Mouse (Mus musculus): ENCODE data around the gene Ciapin1. TPM values are rescaled to one million over a fixed set of nuclear protein-coding genes. Genes with fewer than 3 reads are reported as not detected.

Gene Ciapin1
- polyA plus RNA-seq, 1 experiment, result 32.8 TPM

- H3K27ac ChIP-seq (ENCODE audit: insufficient read depth, low read length), result no peak overlapping the region
- WGBS, result 16% methylated on average over 6 of the region's 6 CpGs
- DNase-seq (ENCODE audit: low read depth in 1 of 2, low spot score in 2 of 2), result peak in 1 of 2 experiments; percentile 61
- H3K4me3 ChIP-seq (ENCODE audit: extremely low read depth, insufficient read depth, insufficient read length), result no peak overlapping the region
- H3K36me3 ChIP-seq (ENCODE audit: control insufficient read depth, insufficient read depth, low read length), result no peaks in the 10 kb centered on the region
- peaks cover 9% of the 10 kb centered on the region for H3K27me3 ChIP-seq (ENCODE audit: control insufficient read depth, insufficient read depth, low read length)
- TF ChIP-seq POLR2A (IDR thresholded peaks at IDR 0.05; ENCODE audit: low read depth, low read length), result no peak
- TF ChIP-seq CTCF (IDR thresholded peaks at IDR 0.05; ENCODE audit: extremely low read depth, insufficient read depth, insufficient read length, insufficient replicate concordance), result peak; percentile 76; the same call in 1 of the 2 replicates
- peaks cover 30% of the 10 kb centered on the region for H3K4me1 ChIP-seq (ENCODE audit: control insufficient read depth, insufficient read depth, insufficient read length)
Observed at GRCm38 (mm10) chr8:94874358-94874757, 36.2 kb upstream of the Ciapin1 start.

- TF ChIP-seq CTCF (IDR thresholded peaks at IDR 0.05; ENCODE audit: extremely low read depth, insufficient read depth, insufficient read length, insufficient replicate concordance) (no peak), POLR2A (IDR thresholded peaks at IDR 0.05; ENCODE audit: low read depth, low read length) (no peak)
- 89% methylated on average over 2 of the region's 2 CpGs for WGBS
- DNase-seq (ENCODE audit: low read depth in 1 of 2, low spot score in 2 of 2), result no peak
- H3K27me3 ChIP-seq (ENCODE audit: control insufficient read depth, insufficient read depth, low read length), result peaks cover 9% of the 10 kb centered on the region
- H3K4me1 ChIP-seq (ENCODE audit: control insufficient read depth, insufficient read depth, insufficient read length), result peaks cover 30% of the 10 kb centered on the region
- H3K36me3 ChIP-seq (ENCODE audit: control insufficient read depth, insufficient read depth, low read length), result no peaks in the 10 kb centered on the region
- no peak overlapping the region for H3K27ac ChIP-seq (ENCODE audit: insufficient read depth, low read length)
- H3K4me3 ChIP-seq (ENCODE audit: extremely low read depth, insufficient read depth, insufficient read length), result no peak overlapping the region
Observed at GRCm38 (mm10) chr8:94872576-94872975, 34.4 kb upstream of the Ciapin1 start.

GRCm38 (mm10) chr8:94872156-94872555 lies 34.0 kb upstream of the Ciapin1 start:
- no peaks in the 10 kb centered on the region for H3K36me3 ChIP-seq (ENCODE audit: control insufficient read depth, insufficient read depth, low read length)
- DNase-seq (ENCODE audit: low read depth in 1 of 2, low spot score in 2 of 2), result no peak
- TF ChIP-seq CTCF (IDR thresholded peaks at IDR 0.05; ENCODE audit: extremely low read depth, insufficient read depth, insufficient read length, insufficient replicate concordance) (no peak), POLR2A (IDR thresholded peaks at IDR 0.05; ENCODE audit: low read depth, low read length) (no peak)
- 69% methylated on average over 3 of the region's 3 CpGs for WGBS
- H3K4me3 ChIP-seq (ENCODE audit: extremely low read depth, insufficient read depth, insufficient read length), result no peak overlapping the region
- peaks cover 9% of the 10 kb centered on the region for H3K27me3 ChIP-seq (ENCODE audit: control insufficient read depth, insufficient read depth, low read length)
- peaks cover 30% of the 10 kb centered on the region for H3K4me1 ChIP-seq (ENCODE audit: control insufficient read depth, insufficient read depth, insufficient read length)
- H3K27ac ChIP-seq (ENCODE audit: insufficient read depth, low read length), result no peak overlapping the region

DNA sequence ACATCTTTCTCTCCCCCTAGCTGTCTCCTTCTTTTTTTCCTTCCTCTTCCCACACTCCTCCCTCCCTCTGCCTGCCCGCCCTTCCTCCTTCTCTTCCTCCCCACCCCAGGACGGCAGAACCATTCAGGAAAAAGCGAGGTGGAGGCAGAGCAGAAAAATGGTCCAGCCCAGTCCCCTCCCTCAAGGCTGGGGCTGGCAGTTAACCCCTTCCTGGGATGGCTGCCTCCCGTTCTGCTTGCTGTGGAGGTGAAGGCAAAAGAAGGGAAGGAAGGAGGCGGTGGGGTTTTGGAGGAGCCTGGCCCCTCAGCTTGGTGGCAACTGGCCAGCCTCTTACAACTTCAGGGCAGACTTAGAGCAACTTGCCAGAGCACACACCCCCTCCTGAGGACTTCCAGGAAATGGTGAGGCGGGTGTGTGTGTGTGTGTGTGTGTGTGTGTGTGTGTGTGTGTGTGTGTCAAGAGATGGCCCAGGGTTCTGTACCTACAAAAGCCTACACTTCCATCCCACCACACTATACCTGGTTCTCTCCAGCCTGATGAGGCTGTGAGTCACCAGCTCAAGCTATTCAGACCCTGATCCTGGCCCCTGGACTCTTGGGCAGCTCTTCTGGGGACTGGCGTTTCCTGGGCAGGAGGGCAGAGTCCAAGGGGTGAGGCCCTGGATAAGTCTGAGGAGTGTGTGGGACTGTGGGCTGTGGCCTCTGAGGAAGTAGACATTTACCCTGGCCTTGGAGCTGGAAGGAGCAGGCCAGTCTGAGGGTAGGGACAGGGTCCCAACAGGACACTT lies 33.1 kb upstream of the Ciapin1 start:
- no peak for DNase-seq (ENCODE audit: low read depth in 1 of 2, low spot score in 2 of 2)

DNA sequence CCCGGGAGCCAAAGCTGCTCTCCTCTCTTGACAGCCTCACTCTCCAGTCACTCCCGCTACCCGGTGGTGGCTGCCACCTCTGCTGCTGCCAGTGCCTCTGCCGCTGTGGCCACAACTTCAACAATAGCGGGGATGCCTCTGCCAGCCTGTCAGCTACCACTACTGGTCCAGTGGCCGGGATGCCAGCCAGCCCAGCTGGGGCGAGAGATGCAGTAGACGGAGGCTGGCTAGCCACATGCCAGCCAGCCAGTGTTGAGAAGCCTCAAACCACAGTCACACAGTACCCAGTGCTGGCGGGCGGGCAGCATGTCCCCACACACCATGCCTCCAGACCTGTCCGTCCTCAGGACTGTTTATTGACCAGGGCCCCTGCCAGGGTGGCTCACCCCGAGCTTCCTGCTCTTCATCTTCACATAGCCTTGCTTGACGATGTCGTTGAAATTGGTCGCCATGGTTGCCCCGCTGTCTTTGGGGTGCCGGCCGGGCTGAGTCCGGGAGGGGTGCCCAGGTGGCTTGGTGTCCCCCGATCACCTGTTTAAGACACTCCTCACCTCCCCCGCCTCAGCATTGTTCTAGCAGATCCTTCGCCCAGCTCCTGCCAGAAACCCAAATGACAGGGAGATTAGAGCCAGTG lies 32.4 kb upstream of the Ciapin1 start:
- Histone ChIP-seq H3K36me3 (ENCODE audit: control insufficient read depth, insufficient read depth, low read length) (no peaks in the 10 kb centered on the region), H3K27ac (ENCODE audit: insufficient read depth, low read length) (no peak overlapping the region), H3K4me1 (ENCODE audit: control insufficient read depth, insufficient read depth, insufficient read length) (peaks cover 19% of the 10 kb centered on the region), H3K4me3 (ENCODE audit: extremely low read depth, insufficient read depth, insufficient read length) (peak overlapping the region; percentile 20; the same call in 1 of the 2 replicates), H3K27me3 (ENCODE audit: control insufficient read depth, insufficient read depth, low read length) (peaks cover 9% of the 10 kb centered on the region)
- 6% methylated on average over 22 of the region's 22 CpGs for WGBS
- no peak for DNase-seq (ENCODE audit: low read depth in 1 of 2, low spot score in 2 of 2)
- TF ChIP-seq POLR2A (IDR thresholded peaks at IDR 0.05; ENCODE audit: low read depth, low read length) (no peak), CTCF (IDR thresholded peaks at IDR 0.05; ENCODE audit: extremely low read depth, insufficient read depth, insufficient read length, insufficient replicate concordance) (no peak)

More for the DNA sequence above, 33.1 kb upstream of the Ciapin1 start:
- WGBS, result 7% methylated on average over 7 of the region's 7 CpGs
- TF ChIP-seq POLR2A (IDR thresholded peaks at IDR 0.05; ENCODE audit: low read depth, low read length), result no peak
- TF ChIP-seq CTCF (IDR thresholded peaks at IDR 0.05; ENCODE audit: extremely low read depth, insufficient read depth, insufficient read length, insufficient replicate concordance), result no peak
- H3K27ac ChIP-seq (ENCODE audit: insufficient read depth, low read length), result no peak overlapping the region
- H3K36me3 ChIP-seq (ENCODE audit: control insufficient read depth, insufficient read depth, low read length), result no peaks in the 10 kb centered on the region
- H3K27me3 ChIP-seq (ENCODE audit: control insufficient read depth, insufficient read depth, low read length), result peaks cover 9% of the 10 kb centered on the region
- H3K4me3 ChIP-seq (ENCODE audit: extremely low read depth, insufficient read depth, insufficient read length), result peak overlapping the region; percentile 20; the same call in 1 of the 2 replicates
- H3K4me1 ChIP-seq (ENCODE audit: control insufficient read depth, insufficient read depth, insufficient read length), result peaks cover 25% of the 10 kb centered on the region

- no peak for DNase-seq (ENCODE audit: low read depth in 1 of 2, low spot score in 2 of 2)
- Histone ChIP-seq H3K27ac (ENCODE audit: insufficient read depth, low read length) (no peak overlapping the region), H3K4me3 (ENCODE audit: extremely low read depth, insufficient read depth, insufficient read length) (no peak overlapping the region), H3K4me1 (ENCODE audit: control insufficient read depth, insufficient read depth, insufficient read length) (peaks cover 13% of the 10 kb centered on the region; the same call in 1 of the 2 replicates), H3K27me3 (ENCODE audit: control insufficient read depth, insufficient read depth, low read length) (peaks cover 5% of the 10 kb centered on the region; the same call in 1 of the 2 replicates), H3K36me3 (ENCODE audit: control insufficient read depth, insufficient read depth, low read length) (no peaks in the 10 kb centered on the region)
- TF ChIP-seq CTCF (IDR thresholded peaks at IDR 0.05; ENCODE audit: extremely low read depth, insufficient read depth, insufficient read length, insufficient replicate concordance) (no peak), POLR2A (IDR thresholded peaks at IDR 0.05; ENCODE audit: low read depth, low read length) (no peak)
- WGBS, result 63% methylated on average over 4 of the region's 4 CpGs
Observed at GRCm38 (mm10) chr8:94870003-94870402, 31.8 kb upstream of the Ciapin1 start.
